Mouse (Mus musculus) liver, embryonic 15.5 days (tissue): ENCODE data around the gene Gna14. TPM values are rescaled to one million over a fixed set of nuclear protein-coding genes. Genes with fewer than 3 reads are reported as not detected.

Experiments
- ATAC-seq: fragments of 200-750 bp; cut with Nextera tagmentation; 2 replicates; pipeline ENCODE4 v1.8.0; 2017; ENCODE audit warnings: moderate number of reproducible peaks, mild to moderate bottlenecking, moderate library complexity; ENCODE audit not compliant: insufficient read depth
- H3K27ac ChIP-seq: fragments of 300-500 bp; sonication (generic); replicated peaks from 2 replicates; pipeline ENCODE4 v1.5.1; 2015; ENCODE audit warnings: mild to moderate bottlenecking, inconsistent platforms
- H3K27me3 ChIP-seq: fragments of 300-500 bp; sonication (generic); 2 replicates; pipeline ENCODE4 v1.6.1; 2015; ENCODE audit warnings: mild to moderate bottlenecking, inconsistent platforms
- H3K36me3 ChIP-seq: fragments of 300-500 bp; sonication (generic); replicated peaks from 2 replicates; pipeline ENCODE4 v1.6.1; 2015; ENCODE audit warnings: moderate library complexity, mild to moderate bottlenecking, inconsistent platforms
- H3K4me1 ChIP-seq: fragments of 300-500 bp; sonication (generic); replicated peaks from 2 replicates; pipeline ENCODE4 v1.6.1; 2015; ENCODE audit warnings: inconsistent platforms
- H3K4me2 ChIP-seq: fragments of 300-500 bp; sonication (generic); 2 replicates; pipeline ENCODE4 v1.6.1; 2015; ENCODE audit warnings: moderate library complexity, mild to moderate bottlenecking, inconsistent platforms
- H3K4me3 ChIP-seq: fragments of 300-500 bp; sonication (generic); replicated peaks from 2 replicates; pipeline ENCODE4 v1.5.1; 2015; ENCODE audit warnings: mild to moderate bottlenecking, inconsistent platforms
- H3K9ac ChIP-seq: fragments of 300-500 bp; sonication (generic); 2 replicates; pipeline ENCODE4 v1.6.1; 2015; ENCODE audit warnings: moderate library complexity, mild to moderate bottlenecking, inconsistent platforms
- H3K9me3 ChIP-seq: fragments of 300-500 bp; sonication (generic); replicated peaks from 2 replicates; pipeline ENCODE4 v1.6.1; 2016; ENCODE audit warnings: inconsistent platforms
- WGBS: fragments of 180-500 bp; shearing (Covaris S2); methylation state at CpG from one replicate; pipeline ENCODE4 v1.1.7; 2015; ENCODE audit warnings: mixed read lengths; ENCODE audit not compliant: insufficient replicate concordance; 5-methylcytosine and 5-hydroxymethylcytosine counted together
- polyA plus RNA-seq: library from polyadenylated mRNA; unstranded; fragments of >200 nt; fragmentation: Nextera tagmentation; extraction: Ambion mirVana; gene quantifications from 2 replicates; pipeline ENCODE4 v1.2.1, GENCODE M21; 2015

Gene Gna14
- polyA plus RNA-seq, 1 experiment from 2014 or later = 0.78 TPM

- H3K4me2 ChIP-seq = peak overlapping the region; percentile 80
- 4% methylated on average over 61 of the region's 61 CpGs for WGBS
- ATAC-seq = 0 out of 2 replicates have a peak, but pooled peaks have one; percentile 14
- no peak overlapping the region for H3K27ac ChIP-seq
- H3K9me3 ChIP-seq = no peaks in the 10 kb centered on the region
- H3K27me3 ChIP-seq = peaks cover 36% of the 10 kb centered on the region
- H3K36me3 ChIP-seq = no peaks in the 10 kb centered on the region
- H3K9ac ChIP-seq = peak overlapping the region; percentile 15
- H3K4me3 ChIP-seq = peak overlapping the region; percentile 52
- peaks cover 25% of the 10 kb centered on the region for H3K4me1 ChIP-seq
Observed at GRCm38 (mm10) chr19:16436335-16437169, 990 bp downstream of the Gna14 start.

- Histone ChIP-seq H3K9me3 (no peaks in the 10 kb centered on the region), H3K4me3 (peak overlapping the region; percentile 52), H3K4me1 (peaks cover 25% of the 10 kb centered on the region), H3K27me3 (peaks cover 36% of the 10 kb centered on the region), H3K4me2 (peak overlapping the region; percentile 80), H3K27ac (no peak overlapping the region), H3K9ac (no peak overlapping the region), H3K36me3 (no peaks in the 10 kb centered on the region)
- ATAC-seq = no peak
- WGBS = 46% methylated on average over 4 of the region's 4 CpGs
Observed at GRCm38 (mm10) chr19:16437170-16437483, 1.6 kb downstream of the Gna14 start.

GRCm38 (mm10) chr19:16437906-16438305, 2.3 kb downstream of the Gna14 start:
- Histone ChIP-seq H3K4me1 (peaks cover 25% of the 10 kb centered on the region), H3K27ac (no peak overlapping the region), H3K4me2 (no peak overlapping the region), H3K27me3 (peaks cover 36% of the 10 kb centered on the region), H3K36me3 (no peaks in the 10 kb centered on the region), H3K9ac (no peak overlapping the region), H3K4me3 (no peak overlapping the region), H3K9me3 (no peaks in the 10 kb centered on the region)
- 38% methylated on average over 5 of the region's 5 CpGs for WGBS
- no peak for ATAC-seq

- ATAC-seq = no peak
- no peaks in the 10 kb centered on the region for H3K36me3 ChIP-seq
- H3K4me3 ChIP-seq = no peak overlapping the region
- H3K27me3 ChIP-seq = peaks cover 30% of the 10 kb centered on the region
- no peak overlapping the region for H3K9ac ChIP-seq
- H3K4me1 ChIP-seq = peaks cover 25% of the 10 kb centered on the region
- H3K9me3 ChIP-seq = no peaks in the 10 kb centered on the region
- no peak overlapping the region for H3K27ac ChIP-seq
- no peak overlapping the region for H3K4me2 ChIP-seq
- 67% methylated on average over 4 of the region's 4 CpGs for WGBS
Observed at GRCm38 (mm10) chr19:16439278-16439677, 3.7 kb downstream of the Gna14 start.

GRCm38 (mm10) chr19:16439834-16440233, 4.3 kb downstream of the Gna14 start:
- Histone ChIP-seq H3K9ac (no peak overlapping the region), H3K9me3 (no peaks in the 10 kb centered on the region), H3K27ac (no peak overlapping the region), H3K27me3 (peaks cover 30% of the 10 kb centered on the region), H3K36me3 (no peaks in the 10 kb centered on the region), H3K4me3 (no peak overlapping the region), H3K4me1 (peaks cover 25% of the 10 kb centered on the region), H3K4me2 (no peak overlapping the region)
- 56% methylated on average over 13 of the region's 13 CpGs for WGBS
- no peak for ATAC-seq

- ATAC-seq = no peak
- no peak overlapping the region for H3K9ac ChIP-seq
- no peak overlapping the region for H3K4me3 ChIP-seq
- H3K9me3 ChIP-seq = no peaks in the 10 kb centered on the region
- H3K4me1 ChIP-seq = peaks cover 10% of the 10 kb centered on the region
- H3K27ac ChIP-seq = no peak overlapping the region
- no peaks in the 10 kb centered on the region for H3K36me3 ChIP-seq
- peaks cover 17% of the 10 kb centered on the region for H3K27me3 ChIP-seq
- 62% methylated on average over 6 of the region's 6 CpGs for WGBS
- no peak overlapping the region for H3K4me2 ChIP-seq
Observed at GRCm38 (mm10) chr19:16441329-16441728, 5.8 kb downstream of the Gna14 start.

- Histone ChIP-seq H3K27ac (no peak overlapping the region), H3K27me3 (no peaks in the 10 kb centered on the region), H3K4me1 (peaks cover 12% of the 10 kb centered on the region; the same call in 1 of the 2 replicates), H3K36me3 (no peaks in the 10 kb centered on the region), H3K4me3 (no peak overlapping the region), H3K9ac (no peak overlapping the region), H3K9me3 (no peaks in the 10 kb centered on the region), H3K4me2 (no peak overlapping the region)
- no peak for ATAC-seq
- WGBS = 48% methylated on average over 5 of the region's 5 CpGs
Observed at GRCm38 (mm10) chr19:16443335-16443734, 7.8 kb downstream of the Gna14 start.

- 80% methylated on average over 6 of the region's 6 CpGs for whole genome bisulfite sequencing
- peaks cover 18% of the 10 kb centered on the region for H3K4me1 ChIP-seq
- no peak overlapping the region for H3K9ac ChIP-seq
- no peaks in the 10 kb centered on the region for H3K36me3 ChIP-seq
- H3K27ac ChIP-seq = no peak overlapping the region
- H3K9me3 ChIP-seq = no peaks in the 10 kb centered on the region
- no peaks in the 10 kb centered on the region for H3K27me3 ChIP-seq
- no peak overlapping the region for H3K4me3 ChIP-seq
- ATAC-seq = no peak
- no peak overlapping the region for H3K4me2 ChIP-seq
Observed at GRCm38 (mm10) chr19:16446612-16447011, 11.1 kb downstream of the Gna14 start.

GRCm38 (mm10) chr19:16447832-16448621, 12.5 kb downstream of the Gna14 start:
- Histone ChIP-seq H3K27ac (no peak overlapping the region), H3K4me2 (no peak overlapping the region), H3K4me1 (peaks cover 18% of the 10 kb centered on the region), H3K27me3 (no peaks in the 10 kb centered on the region), H3K9ac (no peak overlapping the region), H3K9me3 (no peaks in the 10 kb centered on the region), H3K36me3 (no peaks in the 10 kb centered on the region), H3K4me3 (no peak overlapping the region)
- no peak for ATAC-seq
- 58% methylated on average over 6 of the region's 6 CpGs for WGBS

GRCm38 (mm10) chr19:16448796-16449195, 13.2 kb downstream of the Gna14 start:
- ATAC-seq = no peak
- Histone ChIP-seq H3K4me2 (no peak overlapping the region), H3K36me3 (no peaks in the 10 kb centered on the region), H3K9me3 (no peaks in the 10 kb centered on the region), H3K4me1 (peaks cover 18% of the 10 kb centered on the region), H3K9ac (no peak overlapping the region), H3K27me3 (no peaks in the 10 kb centered on the region), H3K27ac (no peak overlapping the region), H3K4me3 (no peak overlapping the region)
- 26% methylated on average over 5 of the region's 5 CpGs for WGBS

GRCm38 (mm10) chr19:16450824-16451223, 15.3 kb downstream of the Gna14 start:
- Histone ChIP-seq H3K4me1 (peaks cover 18% of the 10 kb centered on the region), H3K4me3 (no peak overlapping the region), H3K9me3 (no peaks in the 10 kb centered on the region), H3K9ac (no peak overlapping the region), H3K36me3 (no peaks in the 10 kb centered on the region), H3K27me3 (no peaks in the 10 kb centered on the region), H3K4me2 (no peak overlapping the region), H3K27ac (no peak overlapping the region)
- 59% methylated on average over 3 of the region's 3 CpGs for WGBS
- no peak for ATAC-seq
